Mouse (Mus musculus): ENCODE results near the gene Hip1r.

Gene Hip1r

GRCm38 (mm10) chr5:123973299-123974178 lies at the start of gene Hip1r:
TSS of gene Hip1r (plus strand) at chr5:123973628.
- peak; percentile 57 to 68 for DNase-seq (ENCODE audit: low spot score in 2 of 2)

GRCm38 (mm10) chr5:123927118-123927517 lies 46.3 kb upstream of the Hip1r start, which contains the start of gene Gm43518:
TSS of gene Gm43518 (plus strand) at chr5:123927418.
- no peak for DNase-seq (ENCODE audit: low spot score in 2 of 2)

- peak; percentile 89 to 91 for DNase-seq (ENCODE audit: low spot score in 2 of 2)
Observed at GRCm38 (mm10) chr5:123930508-123930989, 42.9 kb upstream of the Hip1r start, which contains the start of gene Ccdc62. TSS of gene Ccdc62 (plus strand) at chr5:123930679.

GRCm38 (mm10) chr5:123931131-123931530 lies 42.3 kb upstream of the Hip1r start:
- no peak for DNase-seq (ENCODE audit: low spot score in 2 of 2)

- DNase-seq (ENCODE audit: low spot score in 2 of 2) = no peak
Observed at GRCm38 (mm10) chr5:123932927-123933326, 40.5 kb upstream of the Hip1r start.

GRCm38 (mm10) chr5:123933556-123933955 lies 39.9 kb upstream of the Hip1r start:
- DNase-seq (ENCODE audit: low spot score in 2 of 2) = no peak

- DNase-seq (ENCODE audit: low spot score in 2 of 2) = no peak
Observed at GRCm38 (mm10) chr5:123933957-123934591, 39.4 kb upstream of the Hip1r start.

GRCm38 (mm10) chr5:123935931-123936330 lies 37.5 kb upstream of the Hip1r start:
- no peak for DNase-seq (ENCODE audit: low spot score in 2 of 2)

- DNase-seq (ENCODE audit: low spot score in 2 of 2) = no peak
Observed at GRCm38 (mm10) chr5:123938479-123938878, 34.9 kb upstream of the Hip1r start.

GRCm38 (mm10) chr5:123946546-123946945 lies 26.9 kb upstream of the Hip1r start:
- no peak for DNase-seq (ENCODE audit: low spot score in 2 of 2)

GRCm38 (mm10) chr5:123947041-123947761 lies 26.2 kb upstream of the Hip1r start:
- DNase-seq (ENCODE audit: low spot score in 2 of 2) = peak in 1 of 2 experiments; percentile 39

- DNase-seq (ENCODE audit: low spot score in 2 of 2) = peak; percentile 47 to 57
Observed at GRCm38 (mm10) chr5:123952365-123953045, 20.9 kb upstream of the Hip1r start.

- no peak for DNase-seq (ENCODE audit: low spot score in 2 of 2)
Observed at GRCm38 (mm10) chr5:123957213-123957612, 16.2 kb upstream of the Hip1r start.

GRCm38 (mm10) chr5:123959018-123959417 lies 14.4 kb upstream of the Hip1r start:
- DNase-seq (ENCODE audit: low spot score in 2 of 2) = no peak

- DNase-seq (ENCODE audit: low spot score in 2 of 2) = no peak
Observed at GRCm38 (mm10) chr5:123960129-123960528, 13.3 kb upstream of the Hip1r start.

GRCm38 (mm10) chr5:123961046-123961445 lies 12.4 kb upstream of the Hip1r start:
- DNase-seq (ENCODE audit: low spot score in 2 of 2) = no peak

GRCm38 (mm10) chr5:123964208-123964607 lies 9.2 kb upstream of the Hip1r start:
- DNase-seq (ENCODE audit: low spot score in 2 of 2) = no peak

GRCm38 (mm10) chr5:123966759-123967158 lies 6.7 kb upstream of the Hip1r start:
- DNase-seq (ENCODE audit: low spot score in 2 of 2) = no peak

GRCm38 (mm10) chr5:123968468-123968867 lies 5.0 kb upstream of the Hip1r start:
- no peak for DNase-seq (ENCODE audit: low spot score in 2 of 2)

GRCm38 (mm10) chr5:123969216-123969615 lies 4.2 kb upstream of the Hip1r start:
- no peak for DNase-seq (ENCODE audit: low spot score in 2 of 2)

GRCm38 (mm10) chr5:123970576-123970975 lies 2.9 kb upstream of the Hip1r start:
- DNase-seq (ENCODE audit: low spot score in 2 of 2) = no peak
